Mouse (Mus musculus) intestine, embryonic 16.5 days (tissue): ENCODE results near the gene Usp15. TPM values are rescaled to one million over a fixed set of nuclear protein-coding genes. Genes with fewer than 3 reads are reported as not detected.
"Not testable (repeated sequence)": the region's sequence is repeated elsewhere in the genome, so short reads cannot be mapped to it uniquely, and the experiment has no call there.

Source experiments
- ATAC-seq: fragments of 200-750 bp; cut with Nextera tagmentation; 2 replicates; pipeline ENCODE4 v1.8.0; 2017; ENCODE audit warnings: moderate TSS enrichment, moderate library complexity
- H3K27ac ChIP-seq: fragments of 300-500 bp; sonication (generic); 2 replicates; pipeline ENCODE4 v1.5.1; 2014; ENCODE audit warnings: mild to moderate bottlenecking, low read length
- H3K27me3 ChIP-seq: fragments of 300-500 bp; sonication (generic); replicated peaks from 2 replicates; pipeline ENCODE4 v1.6.1; 2014; ENCODE audit warnings: low read length, control low read depth, mixed read lengths; ENCODE audit not compliant: control insufficient read depth, insufficient read depth
- H3K36me3 ChIP-seq: fragments of 300-500 bp; sonication (generic); 2 replicates; pipeline ENCODE4 v1.6.1; 2014; ENCODE audit warnings: low read length, control low read depth; ENCODE audit not compliant: control insufficient read depth, insufficient read depth
- H3K4me1 ChIP-seq: fragments of 300-500 bp; sonication (generic); 2 replicates; pipeline ENCODE4 v1.6.1; 2014; ENCODE audit warnings: low read length, control low read depth, mixed read lengths; ENCODE audit not compliant: control insufficient read depth, insufficient read depth
- H3K4me2 ChIP-seq: fragments of 300-500 bp; sonication (generic); 2 replicates; pipeline ENCODE4 v1.6.1; 2014; ENCODE audit warnings: low read depth, low read length, control low read depth
- H3K4me3 ChIP-seq: fragments of 300-500 bp; sonication (generic); 2 replicates; pipeline ENCODE4 v1.5.1; 2014; ENCODE audit warnings: mild to moderate bottlenecking, low read length
- H3K9ac ChIP-seq: fragments of 300-500 bp; sonication (generic); 2 replicates; pipeline ENCODE4 v1.6.1; 2014; ENCODE audit warnings: low read depth, low read length
- H3K9me3 ChIP-seq: fragments of 300-500 bp; sonication (generic); 2 replicates; pipeline ENCODE4 v1.6.1; 2016; ENCODE audit warnings: low read length, control low read depth; ENCODE audit not compliant: control insufficient read depth
- WGBS: fragments of 180-500 bp; shearing (Covaris S2); extraction: QIAGEN DNeasy Blood & Tissue Kit; methylation state at CpG from one replicate; pipeline ENCODE4 v1.1.7; 2014; 5-methylcytosine and 5-hydroxymethylcytosine counted together
- polyA plus RNA-seq: library from polyadenylated mRNA; unstranded; fragments of >200 nt; fragmentation: Nextera tagmentation; extraction: Ambion mirVana; gene quantifications from 2 replicates; pipeline ENCODE4 v1.2.1, GENCODE M21; 2015

Usp15 gene
- 63.5 and 65.9 TPM in 2 replicates for polyA plus RNA-seq

GRCm38 (mm10) chr10:123196835-123197559 lies at the start of gene Usp15:
Gene Usp15 (minus strand): TSS chr10:123196995.
- Histone ChIP-seq H3K9me3 (no peaks in the 10 kb centered on the region), H3K4me1 (peaks cover 8% of the 10 kb centered on the region; the same call in 1 of the 2 replicates), H3K9ac (peak within 1 kb of the TSS; percentile 91), H3K36me3 (no peaks in the 10 kb centered on the region), H3K4me2 (peak within 1 kb of the TSS; percentile 57), H3K27me3 (no peaks in the 10 kb centered on the region), H3K4me3 (peak within 1 kb of the TSS; percentile 96), H3K27ac (peak within 1 kb of the TSS; percentile 93)
- under 1% methylated on average over 64 of the region's 66 CpGs for WGBS
- ATAC-seq, result peak; percentile 94

- H3K4me3 ChIP-seq, result no peak overlapping the region
- H3K27me3 ChIP-seq, result no peaks in the 10 kb centered on the region
- no peaks in the 10 kb centered on the region for H3K4me1 ChIP-seq
- ATAC-seq, result no peak
- no peak overlapping the region for H3K27ac ChIP-seq
- no peaks in the 10 kb centered on the region for H3K9me3 ChIP-seq
- no peaks in the 10 kb centered on the region for H3K36me3 ChIP-seq
- no peak overlapping the region for H3K4me2 ChIP-seq
- WGBS, result 90% methylated on average over 5 of the region's 5 CpGs
- H3K9ac ChIP-seq, result no peak overlapping the region
Observed at GRCm38 (mm10) chr10:123229420-123229819, 32.6 kb upstream of the Usp15 start.

GRCm38 (mm10) chr10:123222785-123223184 lies 26.0 kb upstream of the Usp15 start:
- Histone ChIP-seq H3K4me3 (no peak overlapping the region), H3K9me3 (no peaks in the 10 kb centered on the region), H3K36me3 (no peaks in the 10 kb centered on the region), H3K9ac (no peak overlapping the region), H3K4me1 (no peaks in the 10 kb centered on the region), H3K27me3 (no peaks in the 10 kb centered on the region), H3K4me2 (no peak overlapping the region), H3K27ac (no peak overlapping the region)
- no peak for ATAC-seq
- WGBS, result 89% methylated on average over 5 of the region's 5 CpGs

- Histone ChIP-seq H3K27me3 (no peaks in the 10 kb centered on the region), H3K4me1 (no peaks in the 10 kb centered on the region), H3K9me3 (no peaks in the 10 kb centered on the region), H3K27ac (no peak overlapping the region), H3K9ac (no peak overlapping the region), H3K36me3 (no peaks in the 10 kb centered on the region), H3K4me2 (no peak overlapping the region), H3K4me3 (no peak overlapping the region)
- ATAC-seq, result no peak
- WGBS, result 76% methylated on average over 8 of the region's 8 CpGs
Observed at GRCm38 (mm10) chr10:123209517-123209916, 12.7 kb upstream of the Usp15 start.

GRCm38 (mm10) chr10:123208336-123208735 lies 11.5 kb upstream of the Usp15 start:
- Histone ChIP-seq H3K4me1 (no peaks in the 10 kb centered on the region), H3K27ac (no peak overlapping the region), H3K27me3 (no peaks in the 10 kb centered on the region), H3K36me3 (no peaks in the 10 kb centered on the region), H3K4me2 (no peak overlapping the region), H3K9me3 (no peaks in the 10 kb centered on the region), H3K9ac (no peak overlapping the region), H3K4me3 (no peak overlapping the region)
- WGBS, result 92% methylated on average over 9 of the region's 9 CpGs
- ATAC-seq, result no peak

GRCm38 (mm10) chr10:123206074-123206473 lies 9.3 kb upstream of the Usp15 start:
- Histone ChIP-seq H3K9ac (no peak overlapping the region), H3K4me2 (no peak overlapping the region), H3K27ac (no peak overlapping the region), H3K27me3 (no peaks in the 10 kb centered on the region), H3K4me3 (no peak overlapping the region), H3K9me3 (no peaks in the 10 kb centered on the region), H3K4me1 (no peaks in the 10 kb centered on the region), H3K36me3 (no peaks in the 10 kb centered on the region)
- WGBS, result 91% methylated on average over 6 of the region's 6 CpGs
- ATAC-seq, result no peak

- H3K9ac ChIP-seq, H3K9me3 ChIP-seq, H3K36me3 ChIP-seq, ATAC-seq, H3K27ac ChIP-seq, H3K4me3 ChIP-seq, H3K27me3 ChIP-seq, H3K4me1 ChIP-seq, H3K4me2 ChIP-seq: not testable (repeated sequence)
- WGBS, result 94% methylated on average over 3 of the region's 3 CpGs
Observed at GRCm38 (mm10) chr10:123205364-123205763, 8.6 kb upstream of the Usp15 start.

GRCm38 (mm10) chr10:123201981-123202758 lies 5.4 kb upstream of the Usp15 start:
- H3K4me2 ChIP-seq, result no peak overlapping the region
- H3K36me3 ChIP-seq, result no peaks in the 10 kb centered on the region
- H3K27ac ChIP-seq, result no peak overlapping the region
- 84% methylated on average over 23 of the region's 23 CpGs for WGBS
- no peaks in the 10 kb centered on the region for H3K4me1 ChIP-seq
- ATAC-seq, result no peak
- no peaks in the 10 kb centered on the region for H3K9me3 ChIP-seq
- no peaks in the 10 kb centered on the region for H3K27me3 ChIP-seq
- H3K9ac ChIP-seq, result no peak overlapping the region
- no peak overlapping the region for H3K4me3 ChIP-seq

GRCm38 (mm10) chr10:123201436-123201835 lies 4.6 kb upstream of the Usp15 start:
- H3K9me3 ChIP-seq, result no peaks in the 10 kb centered on the region
- H3K4me1 ChIP-seq, result no peaks in the 10 kb centered on the region
- no peak overlapping the region for H3K9ac ChIP-seq
- no peaks in the 10 kb centered on the region for H3K36me3 ChIP-seq
- no peak for ATAC-seq
- no peak overlapping the region for H3K27ac ChIP-seq
- no peak overlapping the region for H3K4me3 ChIP-seq
- no peak overlapping the region for H3K4me2 ChIP-seq
- no peaks in the 10 kb centered on the region for H3K27me3 ChIP-seq
- 87% methylated on average over 5 of the region's 5 CpGs for WGBS
